Mouse (Mus musculus) gastrocnemius, adult 2 months (tissue): Measurements from ENCODE around the gene Sbno2. TPM values are rescaled to one million over a fixed set of nuclear protein-coding genes. Genes with fewer than 3 reads are reported as not detected.

ENCODE experiments used
- DNase-seq: peaks from one replicate; pipeline ENCODE4 v3.0.0; 2022
- H3K27ac ChIP-seq: fragments of 200-600 bp; 2 replicates; pipeline ENCODE4 v1.8.1; 2022; ENCODE audit warnings: mild to moderate bottlenecking
- H3K4me3 ChIP-seq: fragments of 200-600 bp; 2 replicates; pipeline ENCODE4 v1.8.1; 2022; ENCODE audit warnings: mild to moderate bottlenecking, moderate library complexity
- CTCF ChIP-seq: fragments of 200-600 bp; IDR thresholded peaks from 2 replicates; pipeline ENCODE4 v1.8.1; 2022; ENCODE audit warnings: antibody characterized with exemption, mild to moderate bottlenecking, moderate library complexity
- intact Hi-C: fragments of 180-260 bp; cut with DNase I; formaldehyde crosslinking; loops from one replicate; pipeline ENCODE4 v1.15.1; 2025
- long read RNA-seq, 2 experiments: library from polyadenylated mRNA; stranded (forward); transcript quantifications; one replicate each; pipeline ENCODE4 v2.0.0; 2021
- total RNA-seq, 2 experiments: library from RNA; stranded (reverse); gene quantifications; 2 replicates each; pipeline ENCODE4 v1.2.3; 2021

Sbno2 gene
- total RNA-seq, result 1 to 10 TPM; 6.2 to 7.1 TPM
- long read RNA-seq, experiment 1, partial matches to known transcripts, result 9 of 11 reads
- long read RNA-seq, experiment 1, other reads (novel, unspliced or antisense), result 2 of 11 reads
- long read RNA-seq, experiment 2, partial matches to known transcripts, result 2 of 9 reads
- long read RNA-seq, experiment 2, other reads (novel, unspliced or antisense), result 6 of 9 reads

DNA sequence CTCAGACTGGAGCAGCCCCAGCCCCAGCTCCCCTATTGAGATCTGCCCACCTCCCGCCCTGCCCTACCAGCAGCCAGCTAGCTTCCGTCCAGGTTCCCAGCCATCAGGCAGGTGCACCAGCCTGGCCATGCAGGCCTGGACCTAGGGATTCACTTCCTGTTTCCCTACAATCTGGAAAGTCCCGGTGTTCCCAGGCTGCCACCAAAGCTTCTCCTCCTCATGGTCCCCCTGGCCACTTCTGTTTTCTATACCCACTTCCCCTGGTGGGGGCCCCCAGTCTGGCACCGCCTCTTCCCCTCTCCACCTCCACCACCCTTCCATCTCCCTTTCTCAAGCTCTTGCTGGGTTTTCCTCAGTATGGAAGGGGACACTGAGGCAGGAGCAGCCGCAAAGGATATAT lies at the start of gene Sbno2:
Sbno2 (minus strand) TSS at position 112 of the 400 bp plus-strand sequence.
- H3K27ac ChIP-seq, result no peak within 1 kb of the TSS
- TF ChIP-seq CTCF, result no peak
- H3K4me3 ChIP-seq, result no peak within 1 kb of the TSS
- intact Hi-C loops, result no loop called here
- no peak for DNase-seq

DNA sequence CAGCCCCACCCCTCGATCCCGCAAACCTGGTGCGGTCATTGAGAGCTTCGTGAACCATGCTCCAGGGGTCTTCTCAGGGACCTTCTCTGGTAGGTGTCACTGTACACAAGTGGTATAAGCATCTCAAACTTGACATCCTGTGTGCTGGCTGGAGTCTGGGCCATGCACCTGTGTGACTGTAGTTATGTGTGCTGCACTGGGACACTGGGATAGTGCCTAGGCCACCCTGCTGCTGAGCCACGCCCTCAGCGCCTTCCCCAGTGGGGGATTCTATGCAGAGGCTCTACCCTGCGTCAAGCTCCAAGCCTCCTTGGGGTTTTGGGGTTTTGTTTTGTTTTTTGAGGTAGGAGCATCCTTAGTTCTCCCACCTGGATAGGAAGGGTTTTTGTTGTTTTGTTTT lies 49.0 kb upstream of the Sbno2 start:
- Histone ChIP-seq H3K4me3 (no peak overlapping the region), H3K27ac (peak overlapping the region; percentile 20; the same call in 1 of the 2 replicates)
- DNase-seq, result no peak
- no peak for TF ChIP-seq CTCF
- intact Hi-C loops, result no loop called here

DNA sequence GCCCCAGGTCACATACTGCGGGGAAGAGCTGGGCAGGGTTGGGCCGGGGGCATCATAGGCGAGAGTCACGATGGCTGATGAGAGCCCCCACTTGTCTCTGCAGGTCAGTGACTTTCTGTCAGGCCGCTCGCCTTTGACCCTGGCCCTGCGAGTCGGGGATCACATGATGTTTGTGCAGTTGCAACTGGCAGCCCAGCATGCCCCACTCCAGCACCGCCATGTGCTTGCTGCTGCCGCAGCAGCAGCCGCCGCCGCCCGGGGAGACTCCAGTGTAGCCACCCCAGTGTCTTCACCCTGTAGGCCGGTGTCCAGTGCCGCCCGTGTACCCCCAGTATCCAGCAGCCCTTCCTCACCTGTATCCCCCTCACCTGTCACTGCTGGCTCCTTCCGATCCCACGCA lies 48.3 kb upstream of the Sbno2 start:
- intact Hi-C loops, result no loop called here
- TF ChIP-seq CTCF, result no peak
- Histone ChIP-seq H3K27ac (peak overlapping the region; percentile 100; the same call in 1 of the 2 replicates), H3K4me3 (no peak overlapping the region)
- DNase-seq, result no peak

DNA sequence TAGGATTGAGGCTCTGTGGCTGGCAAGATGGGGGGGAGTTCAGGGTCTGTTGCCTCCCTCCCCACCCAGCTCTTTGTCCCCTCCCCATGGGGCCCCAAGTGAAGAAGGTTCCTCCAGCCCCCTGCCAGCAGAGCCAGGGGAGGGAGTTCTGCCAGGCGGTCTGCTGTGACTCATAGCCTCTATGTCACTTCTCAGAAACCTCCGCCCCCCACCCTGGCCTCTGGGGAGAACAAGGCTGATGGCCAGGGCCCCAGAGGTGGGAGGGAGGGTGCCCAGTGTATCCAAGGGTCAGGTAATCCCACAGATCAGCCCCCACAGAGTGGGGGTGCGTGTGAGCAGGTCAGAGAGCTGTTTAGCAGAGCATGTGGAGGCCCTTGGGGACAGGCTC lies 47.5 kb upstream of the Sbno2 start:
- H3K27ac ChIP-seq, result peak overlapping the region; percentile 100
- no peak for TF ChIP-seq CTCF
- intact Hi-C loops, result no loop called here
- DNase-seq, result peak; percentile 56
- peak overlapping the region; percentile 89 for H3K4me3 ChIP-seq

DNA sequence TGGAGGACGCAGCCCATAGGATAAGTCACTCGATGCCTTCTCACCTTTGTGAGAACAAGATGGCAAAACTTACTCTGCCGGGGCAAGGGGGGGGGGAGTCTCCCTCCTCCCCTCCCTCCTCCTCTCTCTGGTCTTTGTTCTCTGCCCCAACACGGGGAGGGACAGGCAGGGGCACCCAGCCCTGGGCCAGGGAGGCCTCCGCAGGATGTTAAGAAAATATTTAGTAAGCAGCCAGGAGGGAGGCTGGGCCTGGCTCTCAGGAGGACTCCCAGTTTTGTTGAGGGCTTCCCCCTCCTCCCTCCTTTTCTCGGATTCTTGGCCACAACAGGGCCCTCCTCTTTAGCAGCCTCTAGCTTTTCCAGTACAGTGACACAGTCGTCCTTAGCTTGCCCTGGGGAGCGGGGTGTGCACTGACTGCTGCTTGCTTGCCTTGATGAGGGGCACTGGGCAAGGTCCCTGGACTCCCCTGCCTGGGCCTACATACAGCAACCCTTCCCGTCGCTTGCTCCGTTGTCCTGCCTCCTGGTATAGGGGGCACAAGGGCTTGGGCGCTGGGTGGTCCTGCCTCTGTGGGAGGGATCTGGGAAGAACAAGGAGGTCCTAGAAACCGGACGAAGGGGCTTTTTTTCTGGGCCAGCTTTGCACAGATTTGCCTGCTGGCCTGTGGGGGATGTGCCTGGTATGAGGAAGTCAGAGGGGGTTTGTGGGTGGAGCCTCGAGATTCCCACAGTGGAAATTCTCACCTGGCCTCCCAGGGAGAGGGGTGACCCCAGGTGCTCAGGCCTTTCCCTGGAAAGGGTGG lies 46.9 kb upstream of the Sbno2 start:
- no peak for TF ChIP-seq CTCF
- intact Hi-C loops, result no loop called here

DNA sequence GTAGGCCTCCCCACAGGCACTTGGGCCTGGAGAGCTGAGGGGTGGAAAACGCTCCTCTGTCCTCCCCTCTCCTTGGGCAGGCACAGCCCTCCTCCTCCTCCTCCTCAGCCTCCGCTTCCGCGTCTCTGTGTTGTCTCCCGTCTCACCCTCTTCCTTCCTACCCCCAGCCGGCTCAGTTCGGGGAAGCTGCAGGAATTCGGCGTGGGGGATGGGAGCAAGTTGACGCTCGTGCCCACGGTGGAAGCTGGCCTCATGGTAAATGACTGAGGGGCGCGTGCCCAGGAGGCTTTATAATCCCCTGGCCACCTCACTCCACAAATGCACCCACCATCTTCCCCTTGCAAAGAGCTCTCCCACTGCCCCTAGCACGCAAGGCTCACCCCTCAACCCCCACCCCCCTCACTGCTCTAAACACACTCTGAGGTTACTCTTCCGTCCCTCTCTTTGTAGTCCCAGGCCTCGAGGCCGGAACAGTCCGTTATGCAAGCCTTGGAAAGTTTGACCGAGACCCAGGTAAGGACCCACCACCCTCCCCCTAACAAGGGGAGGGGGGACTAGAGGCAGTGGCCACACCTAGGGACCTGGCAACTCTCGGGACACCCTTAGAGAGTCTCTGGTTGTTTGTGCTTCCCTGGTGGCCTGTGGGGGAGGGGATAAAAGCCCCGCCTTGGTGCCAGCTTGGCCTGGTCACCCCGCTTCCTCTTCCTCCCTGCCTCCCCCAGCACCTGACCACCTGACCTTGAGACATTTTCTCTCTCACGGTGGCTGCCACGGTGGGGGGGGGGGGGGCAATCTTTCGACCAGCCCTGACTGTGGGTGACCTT lies 46.1 kb upstream of the Sbno2 start:
- H3K4me3 ChIP-seq, result peak overlapping the region; percentile 89
- H3K27ac ChIP-seq, result peak overlapping the region; percentile 100
- DNase-seq, result peak; percentile 66
- TF ChIP-seq CTCF, result no peak
- intact Hi-C loops, result no loop called here

More for the DNA sequence above, 46.9 kb upstream of the Sbno2 start:
- peak overlapping the region; percentile 100 for H3K27ac ChIP-seq
- peak; percentile 52 for DNase-seq
- peak overlapping the region; percentile 89 for H3K4me3 ChIP-seq

DNA sequence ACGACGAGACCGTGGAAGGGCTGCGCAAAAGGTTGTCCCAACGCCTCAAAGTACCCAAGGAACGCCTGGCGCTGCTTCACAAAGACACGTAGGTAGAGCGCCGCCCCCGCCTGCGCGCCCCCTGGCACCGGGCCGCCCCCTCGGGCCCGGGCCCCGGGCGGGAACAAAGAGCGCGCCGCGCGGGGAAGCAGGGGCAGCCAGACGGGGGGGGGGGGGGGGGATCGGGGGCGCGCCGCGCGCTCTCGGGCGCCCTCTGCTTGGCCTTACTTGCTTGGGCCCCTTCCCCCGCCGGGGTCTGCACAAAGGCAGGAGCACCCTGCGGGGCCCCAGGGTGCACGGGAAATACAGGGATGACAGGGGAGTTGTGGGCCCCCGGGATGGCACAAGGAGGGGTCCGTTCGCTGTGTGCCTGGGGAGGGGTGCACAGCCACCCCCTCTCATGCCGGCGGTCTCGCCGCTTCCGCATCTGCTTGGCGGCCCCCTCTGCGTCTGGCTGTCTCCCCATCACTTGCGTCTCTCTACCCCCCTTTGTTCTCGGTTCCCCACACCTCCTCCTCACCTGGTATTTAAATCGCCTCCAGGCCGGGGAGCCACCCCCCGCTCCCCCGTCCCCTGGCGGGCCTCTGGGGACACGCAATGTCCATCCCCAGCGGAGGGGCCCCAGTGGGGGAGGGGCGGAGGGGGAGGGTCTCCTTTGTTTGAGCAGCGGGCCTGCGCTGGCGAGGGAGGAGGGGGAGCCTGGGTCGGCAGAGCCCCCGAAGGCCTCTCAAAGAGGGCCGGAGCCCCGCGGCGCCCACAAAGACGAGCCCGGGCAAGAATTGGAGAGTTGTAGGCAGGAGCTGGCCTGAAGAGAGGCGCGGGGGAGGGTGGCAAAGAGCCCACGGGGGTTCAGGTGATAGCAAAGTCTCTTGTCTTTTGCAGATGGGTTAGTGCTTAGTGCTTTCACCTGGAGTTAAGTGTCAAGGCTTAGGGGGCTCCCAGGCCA lies 45.1 kb upstream of the Sbno2 start:
- no peak for TF ChIP-seq CTCF
- Histone ChIP-seq H3K4me3 (peak overlapping the region; percentile 89), H3K27ac (peak overlapping the region; percentile 100)
- intact Hi-C loops, result no loop called here
- DNase-seq, result peak; percentile 60

DNA sequence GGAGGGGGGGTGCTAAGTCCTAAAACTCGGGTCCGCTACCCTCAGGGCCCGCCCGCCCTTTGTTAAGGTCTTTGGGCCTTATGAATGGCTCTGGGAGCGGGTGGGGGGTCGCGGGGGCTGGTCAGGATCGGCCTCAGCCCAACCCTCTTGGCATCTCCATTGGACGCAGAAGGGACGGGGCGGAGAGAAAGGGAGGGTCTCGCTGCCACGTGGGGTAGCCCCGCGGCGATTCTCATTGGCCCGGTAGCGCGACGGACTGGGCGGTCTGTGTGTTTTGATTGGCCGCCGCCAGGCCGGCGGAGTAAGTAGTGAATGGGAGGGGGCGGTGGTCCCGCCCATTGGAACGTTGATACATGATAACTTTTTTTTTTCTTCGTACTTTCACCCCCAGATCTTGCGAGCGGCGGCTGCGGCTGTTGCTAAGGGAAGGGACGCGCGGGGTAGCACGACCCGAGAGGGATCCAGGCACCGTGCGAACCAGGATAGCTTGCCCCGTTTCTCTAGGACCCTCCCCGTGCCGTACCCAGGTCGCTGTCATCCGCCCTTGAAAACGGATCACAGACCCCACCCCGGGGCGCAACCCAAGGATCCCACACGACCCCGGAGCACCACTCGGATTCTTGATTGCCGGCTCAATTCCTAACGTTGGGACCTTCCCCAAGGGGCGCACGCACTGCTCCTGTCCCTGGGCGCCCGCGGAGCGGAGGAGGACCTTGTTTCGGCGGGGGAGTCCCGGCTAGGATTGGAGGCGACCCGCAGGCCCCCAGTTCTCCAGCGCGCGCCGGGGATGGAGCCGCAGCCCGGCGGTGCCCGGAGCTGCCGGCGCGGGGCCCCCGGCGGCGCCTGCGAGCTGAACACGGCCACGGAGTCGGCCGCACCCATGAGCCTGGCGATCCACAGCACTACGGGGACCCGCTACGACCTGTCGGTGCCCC lies 44.2 kb upstream of the Sbno2 start:
- Histone ChIP-seq H3K27ac (peak overlapping the region; percentile 100), H3K4me3 (peak overlapping the region; percentile 89)
- peak; percentile 98 for DNase-seq
- intact Hi-C loops, result no loop called here
- no peak for TF ChIP-seq CTCF

DNA sequence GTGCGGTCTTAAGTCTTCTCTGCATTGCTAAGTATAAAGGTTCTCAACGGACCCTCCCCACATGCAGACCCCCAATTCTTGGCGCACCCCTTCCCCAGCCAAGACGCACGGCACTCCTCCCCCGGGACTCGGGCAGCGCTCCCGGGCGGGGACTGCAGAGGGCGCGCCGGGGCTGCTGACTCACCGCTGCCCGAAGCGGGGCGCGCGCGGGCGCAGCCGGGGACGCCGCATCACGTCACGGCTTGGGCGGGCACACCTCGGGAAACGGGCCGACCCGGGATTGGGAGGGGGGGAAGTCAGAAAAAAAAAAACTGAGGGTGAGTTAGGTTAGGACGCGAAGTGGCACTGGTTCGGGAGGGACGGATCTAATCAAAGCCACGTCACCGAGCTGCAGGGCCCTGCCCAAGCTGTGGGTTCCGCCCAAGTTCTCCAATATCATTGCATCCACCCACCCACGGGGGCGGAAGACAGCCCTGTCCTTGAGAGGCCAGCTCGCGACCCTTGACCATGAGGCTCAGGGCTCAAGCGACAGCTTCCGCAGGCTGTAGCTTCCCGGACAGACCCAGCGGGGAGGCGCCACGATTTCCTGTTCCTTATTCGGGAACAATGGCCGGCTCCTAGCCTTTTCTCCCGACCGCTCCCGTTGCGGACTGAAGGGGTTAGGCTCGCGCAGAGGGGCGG lies 43.4 kb upstream of the Sbno2 start:
- intact Hi-C loops, result no loop called here
- Histone ChIP-seq H3K27ac (peak overlapping the region; percentile 100), H3K4me3 (peak overlapping the region; percentile 89)
- TF ChIP-seq CTCF, result peak; percentile 79
- peak; percentile 97 for DNase-seq
